Mouse (Mus musculus) limb, embryonic 10.5 days (tissue): ENCODE data around the gene Plppr3. TPM values are rescaled to one million over a fixed set of nuclear protein-coding genes. Genes with fewer than 3 reads are reported as not detected.

Source experiments
- DNase-seq: peaks from one replicate; pipeline ENCODE4 v3.0.0-alpha.2; 2017; ENCODE audit warnings: low spot score
- H3K27ac ChIP-seq: fragments of 300-500 bp; sonication (generic); 2 replicates; pipeline ENCODE4 v1.5.1; 2016; ENCODE audit warnings: mild to moderate bottlenecking
- H3K27me3 ChIP-seq: fragments of 300-500 bp; sonication (generic); 2 replicates; pipeline ENCODE4 v1.6.1; 2016; ENCODE audit warnings: low read depth, mild to moderate bottlenecking; ENCODE audit not compliant: poor library complexity, severe bottlenecking
- H3K36me3 ChIP-seq: fragments of 300-500 bp; sonication (generic); 2 replicates; pipeline ENCODE4 v1.6.1; 2016; ENCODE audit warnings: mild to moderate bottlenecking, moderate library complexity
- H3K4me1 ChIP-seq: fragments of 300-500 bp; sonication (generic); 2 replicates; pipeline ENCODE4 v1.6.1; 2016
- H3K4me3 ChIP-seq: fragments of 300-500 bp; sonication (generic); 2 replicates; pipeline ENCODE4 v1.5.1; 2016; ENCODE audit warnings: mild to moderate bottlenecking, moderate library complexity
- H3K9me3 ChIP-seq: fragments of 300-500 bp; sonication (generic); replicated peaks from 2 replicates; pipeline ENCODE4 v1.6.1; 2016; ENCODE audit warnings: mild to moderate bottlenecking
- WGBS: fragments of 180-500 bp; shearing (Covaris S2); methylation state at CpG from one replicate; pipeline ENCODE4 v1.1.7; 2016; 5-methylcytosine and 5-hydroxymethylcytosine counted together
- polyA plus RNA-seq: library from polyadenylated mRNA; unstranded; fragments of >200 nt; fragmentation: Nextera tagmentation; extraction: Ambion mirVana; gene quantifications from 2 replicates; pipeline ENCODE4 v1.2.1, GENCODE M21; 2016

The Plppr3 gene
- polyA plus RNA-seq, 1 experiment from 2014 or later = 140 TPM

GRCm38 (mm10) chr10:79873715-79874289, 632 bp downstream of the Plppr3 start:
- Histone ChIP-seq H3K27ac (peak overlapping the region; percentile 98), H3K9me3 (no peaks in the 10 kb centered on the region), H3K4me3 (peak overlapping the region; percentile 88), H3K36me3 (peaks cover 40% of the 10 kb centered on the region), H3K27me3 (0 out of 2 replicates have a peak, but pooled peaks cover 3% of the 10 kb centered on the region), H3K4me1 (peaks cover 45% of the 10 kb centered on the region)
- 3% methylated on average over 26 of the region's 26 CpGs for WGBS
- DNase-seq = no peak

GRCm38 (mm10) chr10:79873313-79873712, 1.1 kb downstream of the Plppr3 start:
- no peaks in the 10 kb centered on the region for H3K9me3 ChIP-seq
- H3K27ac ChIP-seq = peak overlapping the region; percentile 98
- H3K36me3 ChIP-seq = peaks cover 45% of the 10 kb centered on the region
- H3K4me3 ChIP-seq = peak overlapping the region; percentile 88
- H3K27me3 ChIP-seq = 0 out of 2 replicates have a peak, but pooled peaks cover 3% of the 10 kb centered on the region
- peaks cover 45% of the 10 kb centered on the region for H3K4me1 ChIP-seq
- no peak for DNase-seq
- 28% methylated on average over 6 of the region's 6 CpGs for WGBS

DNA sequence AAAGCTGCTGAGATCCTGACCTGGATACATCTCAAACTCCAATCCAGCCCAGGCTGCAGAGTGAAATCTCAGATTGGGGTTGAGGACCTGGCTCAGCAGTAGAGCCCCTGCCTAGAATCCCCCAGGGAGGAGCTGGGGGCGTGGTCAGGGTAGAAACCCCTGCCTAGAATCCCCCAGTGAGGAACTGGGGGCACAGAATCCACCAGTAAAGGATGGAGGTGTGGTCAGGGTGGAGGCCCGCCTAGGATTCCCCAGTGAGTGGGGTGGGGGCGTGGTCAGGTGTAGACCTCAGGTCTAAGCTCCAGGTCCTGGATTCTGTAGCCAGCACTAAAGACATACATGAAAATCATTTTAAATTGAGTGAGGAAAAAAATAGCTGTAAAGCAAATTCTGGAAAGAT, 1.6 kb downstream of the Plppr3 start:
- no peak for DNase-seq
- Histone ChIP-seq H3K36me3 (peaks cover 48% of the 10 kb centered on the region), H3K4me1 (peaks cover 44% of the 10 kb centered on the region), H3K27ac (peak overlapping the region; percentile 98; the same call in 1 of the 2 replicates), H3K27me3 (0 out of 2 replicates have a peak, but pooled peaks cover 3% of the 10 kb centered on the region), H3K9me3 (no peaks in the 10 kb centered on the region), H3K4me3 (peak overlapping the region; percentile 88)
- WGBS = 42% methylated on average over 3 of the region's 3 CpGs

GRCm38 (mm10) chr10:79871845-79872244, 2.6 kb downstream of the Plppr3 start:
- 93% methylated on average over 8 of the region's 8 CpGs for WGBS
- Histone ChIP-seq H3K4me1 (peaks cover 40% of the 10 kb centered on the region), H3K9me3 (no peaks in the 10 kb centered on the region), H3K27me3 (0 out of 2 replicates have a peak, but pooled peaks cover 3% of the 10 kb centered on the region), H3K27ac (no peak overlapping the region), H3K4me3 (peak overlapping the region; percentile 88; the same call in 1 of the 2 replicates), H3K36me3 (peaks cover 56% of the 10 kb centered on the region)
- no peak for DNase-seq

GRCm38 (mm10) chr10:79866601-79867000, 7.8 kb downstream of the Plppr3 start:
- H3K27me3 ChIP-seq = no peaks in the 10 kb centered on the region
- H3K4me3 ChIP-seq = no peak overlapping the region; the same call in 1 of the 2 replicates
- 78% methylated on average over 11 of the region's 11 CpGs for WGBS
- no peaks in the 10 kb centered on the region for H3K9me3 ChIP-seq
- DNase-seq = no peak
- peaks cover 95% of the 10 kb centered on the region for H3K36me3 ChIP-seq
- H3K4me1 ChIP-seq = peaks cover 17% of the 10 kb centered on the region
- no peak overlapping the region; the same call in none of the 2 replicates for H3K27ac ChIP-seq

DNA sequence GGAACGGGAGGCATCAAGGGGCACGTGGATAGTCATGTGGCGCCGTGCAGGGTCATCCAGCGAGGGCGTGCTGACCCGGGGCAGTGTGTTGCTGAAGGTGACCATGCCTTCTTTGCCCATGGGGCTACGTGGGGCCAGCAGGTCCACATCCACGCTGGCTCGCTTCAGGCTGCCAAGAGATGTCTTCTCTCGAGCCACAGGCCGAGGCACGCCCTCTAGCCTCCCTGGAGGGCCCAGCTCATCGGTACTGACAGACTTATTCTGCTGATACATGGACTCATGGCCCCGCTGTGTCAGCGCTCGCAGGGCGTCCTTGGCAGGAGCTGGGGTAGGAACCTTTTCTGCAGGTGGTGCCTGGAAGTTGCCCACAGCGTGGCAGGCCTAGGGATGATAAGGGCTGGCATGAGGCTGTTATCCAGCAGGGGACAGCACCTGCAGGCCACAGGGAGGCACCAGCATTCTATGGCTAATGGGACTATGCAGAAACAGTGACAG, 8.6 kb downstream of the Plppr3 start:
- WGBS = 82% methylated on average over 19 of the region's 19 CpGs
- DNase-seq = no peak
- Histone ChIP-seq H3K36me3 (peaks cover 95% of the 10 kb centered on the region), H3K9me3 (no peaks in the 10 kb centered on the region), H3K4me1 (peaks cover 20% of the 10 kb centered on the region), H3K4me3 (no peak overlapping the region), H3K27ac (no peak overlapping the region), H3K27me3 (no peaks in the 10 kb centered on the region)

DNA sequence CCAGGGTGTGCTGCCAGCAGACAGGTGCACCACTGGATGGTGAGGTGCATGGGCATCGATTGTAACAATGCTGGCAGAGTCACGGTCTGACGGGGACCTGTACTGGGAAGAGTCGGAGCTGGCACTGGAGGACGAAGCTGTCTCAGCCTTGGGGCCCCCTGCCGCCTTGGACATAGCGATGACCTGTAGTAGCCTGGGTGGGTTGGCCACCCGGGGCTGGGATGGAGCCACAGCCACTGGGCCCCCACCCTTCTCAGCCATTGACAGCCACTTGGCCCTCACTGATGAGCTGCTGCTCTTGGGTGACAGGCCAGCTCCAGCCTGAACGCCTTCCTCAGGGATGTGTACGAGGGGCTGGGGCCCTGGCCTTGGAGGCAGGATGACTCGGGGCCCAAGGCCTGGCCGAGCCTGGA, 9.2 kb downstream of the Plppr3 start:
- peak; percentile 48 for DNase-seq
- peaks cover 26% of the 10 kb centered on the region for H3K4me1 ChIP-seq
- 74% methylated on average over 12 of the region's 12 CpGs for WGBS
- no peak overlapping the region for H3K27ac ChIP-seq
- H3K36me3 ChIP-seq = peaks cover 96% of the 10 kb centered on the region
- H3K4me3 ChIP-seq = peak overlapping the region; percentile 9; the same call in 1 of the 2 replicates
- H3K27me3 ChIP-seq = no peaks in the 10 kb centered on the region
- H3K9me3 ChIP-seq = no peaks in the 10 kb centered on the region

- peaks cover 96% of the 10 kb centered on the region for H3K36me3 ChIP-seq
- H3K4me3 ChIP-seq = 0 out of 2 replicates have a peak overlapping the region, but pooled peaks have one; percentile 9
- no peaks in the 10 kb centered on the region for H3K9me3 ChIP-seq
- H3K27me3 ChIP-seq = no peaks in the 10 kb centered on the region
- H3K27ac ChIP-seq = no peak overlapping the region
- DNase-seq = peak; percentile 53
- peaks cover 31% of the 10 kb centered on the region for H3K4me1 ChIP-seq
- 46% methylated on average over 10 of the region's 10 CpGs for WGBS
These were observed 9.9 kb downstream of the Plppr3 start for GRCm38 (mm10) chr10:79864351-79865188.

DNA sequence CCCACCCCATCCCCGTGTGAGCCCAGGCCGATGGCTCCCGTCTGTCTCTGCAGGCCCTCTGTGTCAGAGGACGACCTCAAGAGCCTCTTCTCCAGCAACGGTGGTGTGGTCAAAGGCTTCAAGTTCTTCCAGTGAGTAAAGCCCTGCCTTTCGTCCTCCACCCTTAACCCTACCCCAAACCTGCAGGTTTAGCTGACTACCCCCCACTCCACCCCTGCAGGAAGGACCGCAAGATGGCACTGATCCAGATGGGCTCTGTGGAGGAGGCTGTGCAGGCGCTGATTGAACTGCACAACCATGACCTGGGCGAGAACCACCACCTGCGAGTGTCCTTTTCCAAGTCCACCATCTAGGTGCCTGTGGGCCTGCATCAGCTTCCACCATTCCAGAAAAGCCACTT, 11.5 kb downstream of the Plppr3 start:
- H3K4me3 ChIP-seq = no peak overlapping the region
- DNase-seq = no peak
- no peaks in the 10 kb centered on the region for H3K27me3 ChIP-seq
- no peak overlapping the region for H3K27ac ChIP-seq
- no peaks in the 10 kb centered on the region for H3K9me3 ChIP-seq
- H3K4me1 ChIP-seq = peaks cover 38% of the 10 kb centered on the region
- peaks cover 98% of the 10 kb centered on the region for H3K36me3 ChIP-seq
- 82% methylated on average over 10 of the region's 10 CpGs for WGBS

GRCm38 (mm10) chr10:79862049-79862788, 12.2 kb downstream of the Plppr3 start:
- Histone ChIP-seq H3K4me1 (peaks cover 42% of the 10 kb centered on the region), H3K9me3 (no peaks in the 10 kb centered on the region), H3K27ac (no peak overlapping the region), H3K27me3 (no peaks in the 10 kb centered on the region), H3K4me3 (no peak overlapping the region), H3K36me3 (peaks cover 100% of the 10 kb centered on the region)
- DNase-seq = no peak
- 92% methylated on average over 23 of the region's 23 CpGs for WGBS

DNA sequence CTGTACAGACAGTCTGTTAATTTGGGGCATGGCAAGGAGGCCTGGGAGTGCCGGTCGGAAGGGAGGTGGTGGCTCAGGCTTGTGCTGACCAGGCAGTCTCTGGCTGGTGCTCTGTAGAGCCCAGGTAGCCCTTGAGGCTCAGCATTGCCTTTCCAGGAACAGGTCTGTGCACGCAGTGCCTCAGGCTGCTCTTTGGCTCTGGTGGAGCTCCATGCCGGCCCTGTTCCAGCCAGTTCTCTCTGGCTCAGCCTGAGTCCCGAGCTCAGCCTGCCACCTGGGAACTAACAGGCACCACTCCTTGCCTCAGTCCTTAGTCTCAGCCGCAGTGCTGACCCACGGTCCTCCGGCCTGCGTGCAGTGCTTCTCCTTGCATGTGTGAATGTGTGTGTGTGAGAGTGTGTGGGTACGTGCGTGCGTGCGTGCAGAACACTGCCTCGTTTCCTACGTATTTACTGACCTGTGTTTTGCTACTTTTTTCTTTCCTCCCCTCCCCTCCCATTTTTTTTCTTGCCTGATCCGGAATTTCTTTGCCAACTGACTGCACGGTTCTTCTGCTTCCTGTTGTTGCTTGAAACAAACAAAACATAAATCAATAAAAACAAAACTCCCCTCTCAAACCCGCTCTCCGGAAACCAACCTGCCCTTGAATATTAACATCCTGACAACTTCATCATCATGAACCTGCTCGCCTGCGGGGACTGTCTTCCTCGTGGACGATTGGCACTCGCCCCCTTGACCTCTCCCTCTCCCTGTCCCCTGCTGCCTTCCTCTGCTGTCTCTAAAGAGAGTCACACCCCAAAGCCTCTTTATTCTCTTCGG, 13.0 kb downstream of the Plppr3 start:
- Histone ChIP-seq H3K9me3 (no peaks in the 10 kb centered on the region), H3K4me3 (no peak overlapping the region), H3K27me3 (no peaks in the 10 kb centered on the region), H3K36me3 (peaks cover 100% of the 10 kb centered on the region), H3K27ac (no peak overlapping the region), H3K4me1 (peaks cover 42% of the 10 kb centered on the region)
- 86% methylated on average over 25 of the region's 25 CpGs for WGBS
- no peak for DNase-seq
